Mouse (Mus musculus) megakaryocyte, embryonic 14.5 days (primary cell): ENCODE measurements at regions not wholly inside any gene's neighbourhood (a gene's known extent, or its start where the extent isn't known, plus 50 kb on each side); places are given as distances from the start of the nearest gene placed in this dataset.

Source experiments
- FLI1 ChIP-seq: IDR thresholded peaks from 2 replicates; pipeline ENCODE4 v1.6.1; 2012; ENCODE audit warnings: low read length, inconsistent platforms, mixed read lengths
- GATA1 ChIP-seq: IDR thresholded peaks from 3 replicates; pipeline ENCODE4 v1.6.1; 2012; ENCODE audit warnings: mixed read lengths, low read length, inconsistent platforms, borderline replicate concordance

- TF ChIP-seq GATA1, result no peak
- no peak for TF ChIP-seq FLI1
Measured at GRCm38 (mm10) chr17:84037580-84038304, 150.0 kb downstream of the Zfp36l2 start.
